Mouse (Mus musculus) embryonic stem cell, embryonic (primary cell): ENCODE results near the gene Lims1.
"Not testable (repeated sequence)": the region's sequence is repeated elsewhere in the genome, so short reads cannot be mapped to it uniquely, and the experiment has no call there.

Experiments used
- CTCF ChIA-PET, 4 experiments: fragments of 300-600 bp in 2 of 4; fragments of 350-600 bp in 2 of 4; sonication (Branson Sonifier 250); formaldehyde crosslinking; loops; one replicate each; lab custom pipeline; 2022; ENCODE audit warnings: inconsistent platforms in 2 of 4; lab: Charles Lee
- POLR2A ChIA-PET, 4 experiments: fragments of 300-600 bp in 2 of 4; fragments of 350-600 bp in 2 of 4; sonication (Branson Sonifier 250); formaldehyde crosslinking; loops; one replicate each; lab custom pipeline; 2022; ENCODE audit warnings: antibody characterized with exemption in 4 of 4, inconsistent platforms in 1 of 4; lab: Charles Lee

Lims1 gene

DNA sequence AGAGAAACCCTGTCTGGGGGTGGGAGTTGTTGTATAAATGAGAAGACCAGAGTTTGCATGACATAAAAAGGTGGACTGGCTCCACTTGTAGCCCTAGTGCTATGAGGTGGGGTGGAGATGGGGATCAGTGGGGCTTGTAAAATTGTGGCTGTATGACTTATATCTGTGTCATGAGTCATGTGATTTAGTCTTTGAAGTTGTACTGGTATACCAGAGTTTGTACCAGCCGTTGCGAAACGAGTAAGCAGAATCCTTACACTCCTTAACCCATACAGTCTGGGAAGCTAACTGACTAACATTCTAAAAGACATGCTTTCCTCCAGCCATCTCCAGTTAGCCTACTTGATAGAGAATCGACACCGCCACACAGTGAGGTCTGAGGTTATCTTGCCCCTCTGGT lies 10.1 kb downstream of the Lims1 start:
- CTCF ChIA-PET: interaction anchor here in 1 of 4 experiments (1.0 kb wide), 1 partner anchor 21 kb away, joined by 4 read pairs; no protein-coding TSS in a partner anchor

DNA sequence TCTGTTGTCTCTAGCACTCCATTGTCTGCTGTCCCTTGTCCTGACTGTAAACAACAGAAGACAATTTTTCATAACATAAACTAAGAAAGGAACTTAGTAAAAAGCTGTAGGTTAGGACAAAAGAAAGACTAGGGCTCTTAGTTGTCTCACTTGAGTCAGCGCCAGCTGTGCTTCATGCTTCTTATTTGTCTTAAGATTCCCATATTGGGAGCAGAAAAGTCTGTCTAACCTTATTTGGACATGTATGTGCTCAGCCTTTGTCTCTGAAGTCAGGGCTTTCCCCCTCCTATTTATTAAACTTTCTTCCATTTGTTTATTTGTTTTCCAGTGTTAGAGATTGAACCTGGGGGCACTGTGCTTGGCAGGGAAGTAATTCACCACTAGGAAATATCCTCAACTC lies 12.9 kb downstream of the Lims1 start:
- ChIA-PET CTCF (interaction anchor here in 2 of 4 experiments (0.6 to 0.7 kb wide), 2 partner anchors 13 to 41 kb away, joined by 3 read pairs; no protein-coding TSS in a partner anchor), POLR2A (interaction anchor here in 2 of 4 experiments (0.7 to 5.1 kb wide), 7 partner anchors 8 to 117 kb away, joined by 3 to 23 read pairs (median 4); partner anchors contain the start of gene Lims1 (in 1 of the 2))

More for the DNA sequence above, 10.1 kb downstream of the Lims1 start:
- POLR2A ChIA-PET: interaction anchor here in 2 of 4 experiments (1.2 to 3.1 kb wide), 5 partner anchors 9 to 20 kb away, joined by 4 to 13 read pairs (median 4); partner anchors contain the start of gene Lims1 (in 2 of the 2)

DNA sequence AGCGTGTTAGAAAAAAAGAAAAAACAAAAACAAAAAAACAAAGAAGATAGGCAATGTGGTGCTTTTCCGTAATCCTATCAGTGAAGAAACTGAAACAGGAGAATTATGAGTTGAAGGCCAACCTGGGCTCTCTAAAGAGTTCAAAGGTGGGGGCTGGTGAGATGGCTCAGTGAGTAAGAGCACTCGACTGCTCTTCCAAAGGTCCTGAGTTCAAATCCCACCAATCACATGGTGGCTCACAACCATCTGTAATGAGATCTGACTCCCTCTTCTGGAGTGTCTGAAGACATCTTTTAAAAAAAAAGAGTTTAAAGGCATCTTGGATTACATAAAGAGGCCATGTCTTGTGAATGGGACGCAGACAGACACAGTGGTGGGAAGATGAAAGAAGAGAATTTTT lies 13.8 kb downstream of the Lims1 start:
- CTCF ChIA-PET: not testable (repeated sequence)
- POLR2A ChIA-PET: interaction anchor here in 2 of 4 experiments (1.0 to 5.1 kb wide), 5 partner anchors 9 to 54 kb away, joined by 3 to 23 read pairs (median 4); no protein-coding TSS in a partner anchor

DNA sequence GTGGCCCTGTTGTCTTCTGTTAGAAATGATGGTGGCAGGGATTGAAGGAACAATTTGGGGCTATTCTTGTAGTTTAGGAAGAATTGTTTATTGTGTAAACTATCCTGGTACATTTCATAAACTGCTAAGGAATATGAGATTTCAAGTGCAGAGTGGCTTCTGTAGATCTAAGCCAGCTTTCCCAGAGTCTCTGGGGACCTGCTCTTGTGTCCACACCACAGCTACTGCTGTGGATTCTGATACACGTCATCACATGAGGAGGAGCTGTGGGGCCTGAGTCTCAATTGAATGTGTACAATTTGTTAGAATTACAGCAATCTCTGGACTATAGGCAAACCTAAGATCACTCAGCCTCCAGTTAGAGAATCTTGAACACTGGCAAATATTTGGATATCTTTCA lies 15.3 kb downstream of the Lims1 start:
- ChIA-PET CTCF (interaction anchor here in 2 of 4 experiments (0.5 to 0.6 kb wide), 2 partner anchors 16 to 496 kb away, joined by 3 read pairs; no protein-coding TSS in a partner anchor), POLR2A (interaction anchor here in 2 of 4 experiments (0.9 to 5.1 kb wide), 4 partner anchors 13 to 16 kb away, joined by 3 to 23 read pairs (median 15); partner anchors contain the start of gene Lims1 (in 2 of the 2))

GRCm38 (mm10) chr10:58341685-58342084 lies 18.4 kb downstream of the Lims1 start:
- POLR2A ChIA-PET: interaction anchor here in 3 of 4 experiments (0.9 to 2.7 kb wide), 10 partner anchors 13 to 106 kb away, joined by 3 to 20 read pairs (median 5); partner anchors contain the start of gene Lims1 (in 2 of the 3)

DNA sequence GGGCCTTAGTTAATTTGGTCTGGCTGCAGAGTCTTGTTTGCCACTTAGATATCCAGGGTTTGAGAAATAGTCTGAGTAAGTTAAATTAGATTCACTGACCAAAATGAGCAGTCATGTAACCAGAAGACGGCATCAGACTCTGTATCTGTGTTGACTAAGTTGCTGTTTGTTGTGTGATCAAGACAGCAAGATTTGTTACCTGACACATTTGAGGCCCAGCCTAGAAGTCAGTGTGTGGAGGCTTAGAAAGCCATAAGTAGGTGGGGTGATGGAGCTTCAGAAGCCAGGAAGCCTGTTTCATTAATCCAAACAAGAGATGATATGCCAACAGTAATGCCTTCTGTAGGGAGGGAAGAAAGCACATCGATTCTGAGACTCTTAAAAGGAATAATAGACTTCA lies 18.9 kb downstream of the Lims1 start:
- POLR2A ChIA-PET: interaction anchor here in 3 of 4 experiments (0.7 to 2.7 kb wide), 16 partner anchors 8 to 105 kb away, joined by 3 to 20 read pairs (median 4); partner anchors contain the start of gene Lims1 (in 3 of the 3)
- CTCF ChIA-PET: interaction anchor here in 1 of 4 experiments (1.0 to 1.3 kb wide), 2 partner anchors 13 to 47 kb away, joined by 3 to 6 read pairs; no protein-coding TSS in a partner anchor

More at GRCm38 (mm10) chr10:58341685-58342084, 18.4 kb downstream of the Lims1 start:
- CTCF ChIA-PET: no interaction called here

DNA sequence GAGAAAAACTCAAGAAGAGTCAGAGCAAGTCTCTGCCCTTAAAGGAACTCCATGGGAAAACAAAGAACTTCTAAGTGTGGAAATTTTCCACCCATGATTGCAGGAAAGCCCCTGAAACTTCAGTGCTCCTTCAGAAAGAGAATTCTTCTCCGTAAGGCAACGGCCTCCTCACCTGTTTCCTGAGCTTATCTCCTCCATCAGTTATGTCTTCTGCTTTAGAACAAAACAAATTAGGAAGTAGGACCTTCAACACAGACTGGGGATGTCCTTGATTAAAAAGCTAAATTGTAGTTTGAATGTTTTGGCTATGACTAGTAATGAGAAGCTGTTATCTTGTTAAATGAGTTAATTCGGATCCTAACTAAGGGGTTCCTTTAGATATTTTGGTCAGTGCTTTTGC lies 20.3 kb downstream of the Lims1 start:
- ChIA-PET CTCF (interaction anchor here in 1 of 4 experiments (0.6 kb wide), 1 partner anchor 58 kb away, joined by 3 read pairs; no protein-coding TSS in a partner anchor), POLR2A (interaction anchor here in 3 of 4 experiments (1.0 to 2.7 kb wide), 12 partner anchors 9 to 28 kb away, joined by 3 to 20 read pairs (median 4); partner anchors contain the start of gene Lims1 (in 2 of the 3))

- ChIA-PET CTCF (no interaction called here), POLR2A (interaction anchor here in 2 of 4 experiments (0.6 to 1.2 kb wide), 2 partner anchors 26 kb away, joined by 3 read pairs; no protein-coding TSS in a partner anchor)
These were observed 27.3 kb downstream of the Lims1 start for GRCm38 (mm10) chr10:58350600-58350999.

DNA sequence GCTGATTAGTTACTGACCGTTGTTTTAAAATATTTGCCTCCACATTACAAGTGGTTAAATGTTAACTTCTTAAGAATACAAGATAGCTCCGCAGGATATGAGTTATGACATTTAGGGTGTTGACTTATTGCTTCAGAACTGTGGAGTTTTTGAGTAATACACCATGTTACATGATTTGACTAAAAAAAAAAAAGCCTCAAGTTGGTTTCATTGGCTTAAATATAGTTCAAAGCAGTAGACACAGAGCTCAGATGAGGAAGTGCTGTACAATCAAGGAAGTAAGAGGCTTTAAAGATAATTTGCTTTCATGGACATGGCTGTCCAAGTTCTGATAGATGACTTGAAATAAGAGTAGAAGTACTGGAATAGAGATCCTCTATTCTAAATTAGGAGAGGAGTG lies 28.4 kb downstream of the Lims1 start:
- ChIA-PET CTCF (interaction anchor here in 1 of 4 experiments (0.6 kb wide), 1 partner anchor 1251 kb away, joined by 3 read pairs; no protein-coding TSS in a partner anchor), POLR2A (interaction anchor here in 2 of 4 experiments (0.9 to 1.3 kb wide), 4 partner anchors 11 to 30 kb away, joined by 3 to 4 read pairs (median 3); partner anchors contain the start of gene Lims1 (in 1 of the 2))

- ChIA-PET POLR2A (interaction anchor here in 2 of 4 experiments (0.9 to 1.3 kb wide), 4 partner anchors 11 to 31 kb away, joined by 3 to 4 read pairs (median 3); partner anchors contain the start of gene Lims1 (in 1 of the 2)), CTCF (interaction anchor here in 1 of 4 experiments (0.6 kb wide), 1 partner anchor 1250 kb away, joined by 3 read pairs; no protein-coding TSS in a partner anchor)
These were observed 29.1 kb downstream of the Lims1 start for GRCm38 (mm10) chr10:58352364-58352763.

DNA sequence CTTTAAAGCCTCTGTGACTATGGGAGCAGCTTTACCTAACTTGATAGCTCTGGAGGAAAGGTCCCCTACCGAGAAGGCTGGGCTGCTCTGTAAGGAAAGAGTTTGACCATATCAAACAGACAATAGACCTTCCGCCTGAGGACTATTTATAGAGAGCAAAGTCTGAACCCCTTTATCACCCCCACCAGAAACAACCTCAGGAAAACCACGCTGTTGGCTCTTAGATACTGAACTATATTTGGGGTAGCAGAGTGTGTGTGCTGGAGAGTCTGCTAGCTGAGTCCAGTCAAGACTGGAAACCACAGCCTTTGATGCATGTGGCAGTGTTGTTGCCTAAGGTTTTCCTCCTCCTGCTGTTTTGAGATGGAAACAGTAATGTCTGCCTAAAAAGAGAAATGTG lies 31.3 kb downstream of the Lims1 start:
- CTCF ChIA-PET: interaction anchor here in 3 of 4 experiments (0.6 to 2.1 kb wide), 6 partner anchors 12 to 31 kb away, joined by 3 to 9 read pairs (median 4); partner anchors contain the start of gene Lims1 (in 1 of the 3)
- POLR2A ChIA-PET: interaction anchor here in 3 of 4 experiments (0.5 to 4.1 kb wide), 19 partner anchors 8 to 78 kb away, joined by 3 to 23 read pairs (median 5); partner anchors contain the start of gene Lims1 (in 2 of the 3)

- POLR2A ChIA-PET: interaction anchor here in 3 of 4 experiments (1.2 to 4.1 kb wide), 8 partner anchors 8 to 61 kb away, joined by 3 to 23 read pairs (median 8); partner anchors contain the start of gene Lims1 (in 3 of the 3)
- CTCF ChIA-PET: interaction anchor here in 1 of 4 experiments (0.6 to 2.1 kb wide), 4 partner anchors 14 to 810 kb away, joined by 3 to 7 read pairs (median 5); no protein-coding TSS in a partner anchor
These were observed 33.2 kb downstream of the Lims1 start for GRCm38 (mm10) chr10:58356460-58356859.

GRCm38 (mm10) chr10:58359123-58359522 lies 35.9 kb downstream of the Lims1 start:
- ChIA-PET CTCF (interaction anchor here in 2 of 4 experiments (0.6 to 0.7 kb wide), 2 partner anchors 28 to 431 kb away, joined by 4 read pairs; no protein-coding TSS in a partner anchor), POLR2A (interaction anchor here in 1 of 4 experiments (1.6 to 1.8 kb wide), 3 partner anchors 10 to 36 kb away, joined by 3 to 7 read pairs (median 4); partner anchors contain the start of gene Lims1)

- CTCF ChIA-PET: interaction anchor here in 1 of 4 experiments (0.7 kb wide), 1 partner anchor 431 kb away, joined by 4 read pairs; no protein-coding TSS in a partner anchor
- POLR2A ChIA-PET: interaction anchor here in 2 of 4 experiments (0.9 to 1.8 kb wide), 5 partner anchors 9 to 37 kb away, joined by 3 to 7 read pairs (median 4); partner anchors contain the start of gene Lims1 (in 1 of the 2)
These were observed 36.7 kb downstream of the Lims1 start for GRCm38 (mm10) chr10:58359952-58360351.

DNA sequence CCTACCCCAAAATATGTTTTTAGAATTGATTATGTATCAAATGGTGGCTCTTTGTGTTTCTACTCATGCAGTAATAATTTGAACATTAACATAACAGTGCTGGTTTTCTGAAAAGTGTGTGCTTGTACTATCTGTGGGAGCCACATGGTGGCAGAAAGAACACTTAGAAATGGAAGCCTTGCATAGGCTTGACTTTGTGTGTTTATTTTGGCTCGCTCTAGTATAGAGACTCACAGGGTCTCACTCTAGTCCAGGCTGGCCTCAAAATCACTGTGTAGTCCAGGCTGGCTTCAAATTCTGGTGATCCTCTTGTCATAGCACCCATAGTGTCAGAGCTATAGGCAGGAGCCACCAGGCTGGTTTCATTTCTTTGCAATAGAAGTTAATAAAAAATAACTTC lies 39.5 kb downstream of the Lims1 start:
- POLR2A ChIA-PET: interaction anchor here in 2 of 4 experiments (0.6 to 1.6 kb wide), 4 partner anchors 11 to 574 kb away, joined by 3 to 8 read pairs (median 3); partner anchors contain the start of gene Lims1 (in 1 of the 2)
- CTCF ChIA-PET: no interaction called here

GRCm38 (mm10) chr10:58364770-58365515 lies 41.7 kb downstream of the Lims1 start:
- CTCF ChIA-PET: interaction anchor here in 1 of 4 experiments (1.0 kb wide), 1 partner anchor 17 kb away, joined by 3 read pairs; no protein-coding TSS in a partner anchor
- POLR2A ChIA-PET: interaction anchor here in 3 of 4 experiments (1.0 to 1.8 kb wide), 4 partner anchors 9 to 42 kb away, joined by 3 to 8 read pairs (median 4); partner anchors contain the start of gene Lims1 (in 1 of the 3)
